ENCODE assay signal across 8 mouse cellular contexts in genomic region chr2:59829718-59830117, GRCm38 (mm10). TPM values are rescaled to one million over a fixed set of nuclear protein-coding genes. Genes with fewer than 3 reads are reported as not detected.
DNase-seq lines count a peak whose midpoint lies in the region; ATAC-seq and TF ChIP-seq lines count a peak whose summit lies in the region.

No protein-coding gene starts in this region.

- no peak overlapping the region for H3ac ChIP-seq in myocyte (ENCODE audit: control insufficient read depth, insufficient read length)

- no peaks in the 10 kb centered on the region for H3K9me3 ChIP-seq in liver, embryonic 11.5 days (ENCODE audit: control insufficient read depth, low read length)
- H3K9me3 ChIP-seq in forebrain, embryonic 12.5 days: no peaks in the 10 kb centered on the region
- H3K9me3 ChIP-seq in intestine, embryonic 14.5 days (ENCODE audit: control insufficient read depth, low read length): no peaks in the 10 kb centered on the region

- H3K4me1 ChIP-seq in liver, adult 2 months (ENCODE audit: control insufficient read depth, insufficient read depth, low read length): 0 out of 2 replicates have a peak, but pooled peaks cover 3% of the 10 kb centered on the region
- peaks cover 6% of the 10 kb centered on the region; the same call in 1 of the 2 replicates for H3K4me1 ChIP-seq in liver, embryonic 11.5 days (replicated peaks; ENCODE audit: control insufficient read depth, insufficient read depth, low read length)
- H3K4me1 ChIP-seq in forebrain, embryonic 12.5 days: peaks cover 27% of the 10 kb centered on the region
- H3K4me1 ChIP-seq in intestine, embryonic 14.5 days (replicated peaks; ENCODE audit: control insufficient read depth, insufficient read depth, low read length): peaks cover 23% of the 10 kb centered on the region

- no peaks in the 10 kb centered on the region for H3K79me2 ChIP-seq in liver, adult 2 months (ENCODE audit: control insufficient read depth, insufficient read depth, low read length)
- no peaks in the 10 kb centered on the region for H3K79me2 ChIP-seq in myocyte (ENCODE audit: control insufficient read depth, insufficient read depth)

- DNase-seq in liver, adult 2 months (ENCODE audit: extremely low read depth, low read depth, low spot score): no peak
- no peak for DNase-seq in liver, embryonic 11.5 days (ENCODE audit: low spot score)
- no peak for DNase-seq in intestine, embryonic 14.5 days (ENCODE audit: low spot score)
- DNase-seq in right cerebral cortex, postnatal 36 days (ENCODE audit: low spot score in 2 of 2): no peak
- DNase-seq in spleen, postnatal 14 days (ENCODE audit: low spot score in 2 of 2): no peak
- DNase-seq in c-Kit-positive CD71-positive TER-119-positive erythroid progenitor cells, embryonic 14.5 days (ENCODE audit: low spot score): no peak

- TF ChIP-seq CTCF in liver, adult 2 months (IDR thresholded peaks at IDR 0.05; ENCODE audit: low read depth, low read length): no peak

- H3K27me3 ChIP-seq in liver, adult 2 months (ENCODE audit: control insufficient read depth, insufficient read depth, low read length): no peaks in the 10 kb centered on the region
- H3K27me3 ChIP-seq in liver, embryonic 11.5 days (replicated peaks; ENCODE audit: control insufficient read depth, insufficient read depth, low read length): no peaks in the 10 kb centered on the region
- H3K27me3 ChIP-seq in forebrain, embryonic 12.5 days: no peaks in the 10 kb centered on the region
- no peaks in the 10 kb centered on the region for H3K27me3 ChIP-seq in intestine, embryonic 14.5 days (replicated peaks; ENCODE audit: control insufficient read depth, insufficient read depth, low read length)
- H3K27me3 ChIP-seq in myocyte (ENCODE audit: control insufficient read depth, insufficient read depth, insufficient read length): no peaks in the 10 kb centered on the region

- no peak overlapping the region for H3K9ac ChIP-seq in liver, adult 2 months (ENCODE audit: low read depth, low read length)
- H3K9ac ChIP-seq in liver, embryonic 11.5 days (ENCODE audit: low read depth, low read length): no peak overlapping the region
- H3K9ac ChIP-seq in forebrain, embryonic 12.5 days: no peak overlapping the region
- no peak overlapping the region for H3K9ac ChIP-seq in intestine, embryonic 14.5 days (ENCODE audit: low read length)

- 90% methylated on average over 7 of the region's 7 CpGs for WGBS in liver, adult 2 months
- WGBS in liver, embryonic 11.5 days: 80% methylated on average over 7 of the region's 7 CpGs
- WGBS in forebrain, embryonic 12.5 days: 88% methylated on average over 7 of the region's 7 CpGs
- 73% methylated on average over 7 of the region's 7 CpGs for WGBS in intestine, embryonic 14.5 days

- no peak for ATAC-seq in liver, embryonic 11.5 days (replicated peaks; ENCODE audit: low FRiP score)
- peak; percentile 24 for ATAC-seq in forebrain, embryonic 12.5 days (ENCODE audit: low FRiP score)
- ATAC-seq in intestine, embryonic 14.5 days (replicated peaks; ENCODE audit: low FRiP score, low TSS enrichment, low read depth): no peak

- peak overlapping the region; percentile 53 for H3K27ac ChIP-seq in liver, adult 2 months (replicated peaks; ENCODE audit: insufficient read depth, low read depth, low read length)
- H3K27ac ChIP-seq in liver, embryonic 11.5 days (ENCODE audit: low read depth, low read length): no peak overlapping the region
- H3K27ac ChIP-seq in forebrain, embryonic 12.5 days: peak overlapping the region; percentile 59
- peak overlapping the region; percentile 64; the same call in 1 of the 2 replicates for H3K27ac ChIP-seq in intestine, embryonic 14.5 days (ENCODE audit: low read depth)

- H3K4me3 ChIP-seq in liver, adult 2 months (ENCODE audit: insufficient read depth, low read depth, low read length): no peak overlapping the region
- no peak overlapping the region for H3K4me3 ChIP-seq in liver, embryonic 11.5 days (ENCODE audit: low read depth, low read length)
- no peak overlapping the region for H3K4me3 ChIP-seq in forebrain, embryonic 12.5 days (replicated peaks)
- no peak overlapping the region for H3K4me3 ChIP-seq in intestine, embryonic 14.5 days (ENCODE audit: low read depth, low read length)
- H3K4me3 ChIP-seq in myocyte: no peak overlapping the region

- no peak overlapping the region for H3K4me2 ChIP-seq in liver, embryonic 11.5 days
- no peak overlapping the region for H3K4me2 ChIP-seq in forebrain, embryonic 12.5 days
- H3K4me2 ChIP-seq in intestine, embryonic 14.5 days (ENCODE audit: low read length): no peak overlapping the region
- H3K4me2 ChIP-seq in myocyte (ENCODE audit: low read depth): peak overlapping the region; percentile 53

- H3K36me3 ChIP-seq in liver, adult 2 months (ENCODE audit: control insufficient read depth, insufficient read depth, low read length): peaks cover 2% of the 10 kb centered on the region; the same call in 1 of the 2 replicates
- H3K36me3 ChIP-seq in liver, embryonic 11.5 days (ENCODE audit: control insufficient read depth, insufficient read depth, low read length): 0 out of 2 replicates have a peak, but pooled peaks cover 2% of the 10 kb centered on the region
- H3K36me3 ChIP-seq in forebrain, embryonic 12.5 days (replicated peaks): peaks cover 4% of the 10 kb centered on the region; the same call in 1 of the 2 replicates
- peaks cover 15% of the 10 kb centered on the region for H3K36me3 ChIP-seq in intestine, embryonic 14.5 days (ENCODE audit: control insufficient read depth, insufficient read depth, low read length)
- peaks cover 16% of the 10 kb centered on the region for H3K36me3 ChIP-seq in myocyte (ENCODE audit: control insufficient read depth, insufficient read depth)

- no peak for TF ChIP-seq POLR2A in liver, adult 2 months (IDR thresholded peaks at IDR 0.05; ENCODE audit: extremely low read depth, insufficient read depth, low read length)
- no peak for TF ChIP-seq POLR2A in myocyte (IDR thresholded peaks at IDR 0.05; ENCODE audit: insufficient read length, low read depth)

TF ChIP-seq in myocyte, 11 proteins besides CTCF, POLR2A, EP300 and RAD21:
- TF ChIP-seq E2F4 (IDR thresholded peaks at IDR 0.05; ENCODE audit: insufficient read depth): no peak
- TF ChIP-seq MYOD1 (IDR thresholded peaks at IDR 0.05; ENCODE audit: control insufficient read depth in 1 of 3, insufficient read length in 2 of 3, low read depth in 2 of 3): no peak
- TF ChIP-seq TCF3 (IDR thresholded peaks at IDR 0.05; ENCODE audit: insufficient read length, low read depth): no peak

RNA-seq across cellular contexts. Expression of gene Wdsub1, which starts 52.7 kb away (rescaled TPM):
- 7.7 and 12.1 TPM in 2 replicates for total RNA-seq in liver, adult 2 months (2014; rRNA removed)
- polyA plus RNA-seq in liver, adult 2 months (2012; rRNA removed): 11.1 and 23.7 TPM in 2 replicates
- polyA plus RNA-seq in liver, embryonic 11.5 days (2014; fragmentation: Nextera tagmentation; extraction: Ambion mirVana): 22.1 and 23.5 TPM in 2 replicates
- polyA plus RNA-seq in forebrain, embryonic 12.5 days (2016; fragmentation: Nextera tagmentation; extraction: Ambion mirVana): 17.0 and 18.8 TPM in 2 replicates
- 32.8 and 40.7 TPM in 2 replicates for polyA plus RNA-seq in intestine, embryonic 14.5 days (2014; fragmentation: Nextera tagmentation; extraction: Ambion mirVana)
- polyA plus RNA-seq in myocyte (2012; fragmentation: generic; extraction: Trizol): 31.1 TPM
